Mouse (Mus musculus) frontal cortex, adult 2 months (tissue): ENCODE measurements at regions not wholly inside any gene's neighbourhood (a gene's known extent, or its start where the extent isn't known, plus 50 kb on each side); places are given as distances from the start of the nearest gene placed in this dataset.

Experiments used
- DNase-seq, 2 experiments: peaks; one replicate each; pipeline ENCODE4 v3.0.0; 2022; ENCODE audit warnings: low spot score in 1 of 2; ENCODE audit errors: extremely low spot score in 1 of 2

DNA sequence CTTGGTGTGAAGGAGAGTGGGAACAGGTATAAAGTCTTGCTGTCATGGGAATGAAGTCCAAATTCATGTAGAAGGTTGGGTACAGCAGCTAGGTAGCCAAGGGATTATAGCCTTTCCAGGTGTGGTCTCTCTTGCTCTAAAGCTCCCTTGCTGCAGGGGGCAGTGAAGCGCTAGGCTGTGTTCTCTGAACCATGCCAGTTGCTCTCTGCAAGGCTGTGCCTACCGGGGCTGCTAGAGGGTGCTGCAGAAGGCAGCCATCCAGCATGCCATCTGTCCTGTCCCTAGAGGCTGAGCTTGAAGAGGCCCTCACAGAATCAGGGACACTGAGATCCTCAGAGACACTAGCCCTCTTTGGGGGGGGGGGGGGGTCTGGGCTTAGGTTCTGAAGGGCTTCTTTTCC is 50.6 kb upstream of the Shank2 start:
- DNase-seq, result peak in 1 of 2 experiments; percentile 43
